Mouse (Mus musculus): Measurements from ENCODE around the gene Bbs1. TPM values are rescaled to one million over a fixed set of nuclear protein-coding genes. Genes with fewer than 3 reads are reported as not detected.

Bbs1 gene
- polyA plus RNA-seq, 1 experiment from 2014 or later, result 7.0 TPM

- 92% methylated on average over 10 of the region's 10 CpGs for WGBS
- DNase-seq (ENCODE audit: low spot score), result no peak
- Histone ChIP-seq H3K4me1 (no peaks in the 10 kb centered on the region), H3K9me3 (replicated peaks) (no peaks in the 10 kb centered on the region), H3K4me3 (no peak overlapping the region), H3K27me3 (ENCODE audit: low read depth, poor library complexity, severe bottlenecking) (no peaks in the 10 kb centered on the region), H3K27ac (replicated peaks) (no peak overlapping the region), H3K36me3 (peaks cover 100% of the 10 kb centered on the region)
Measured at GRCm38 (mm10) chr19:4916827-4917226, 10.4 kb upstream of the Bbs1 start.

- H3K27ac ChIP-seq (replicated peaks), result no peak overlapping the region
- DNase-seq (ENCODE audit: low spot score), result no peak
- H3K4me1 ChIP-seq, result no peaks in the 10 kb centered on the region
- no peak overlapping the region for H3K4me3 ChIP-seq
- H3K27me3 ChIP-seq (ENCODE audit: low read depth, poor library complexity, severe bottlenecking), result no peaks in the 10 kb centered on the region
- peaks cover 100% of the 10 kb centered on the region for H3K36me3 ChIP-seq
- H3K9me3 ChIP-seq (replicated peaks), result no peaks in the 10 kb centered on the region
- WGBS, result 91% methylated on average over 15 of the region's 15 CpGs
Measured at GRCm38 (mm10) chr19:4915924-4916603, 9.6 kb upstream of the Bbs1 start.

GRCm38 (mm10) chr19:4909376-4909775, 2.9 kb upstream of the Bbs1 start:
- peaks cover 77% of the 10 kb centered on the region for H3K36me3 ChIP-seq
- WGBS, result 92% methylated on average over 7 of the region's 7 CpGs
- peaks cover 11% of the 10 kb centered on the region for H3K4me1 ChIP-seq
- no peaks in the 10 kb centered on the region for H3K9me3 ChIP-seq (replicated peaks)
- H3K4me3 ChIP-seq, result no peak overlapping the region
- H3K27ac ChIP-seq (replicated peaks), result no peak overlapping the region
- no peaks in the 10 kb centered on the region for H3K27me3 ChIP-seq (ENCODE audit: low read depth, poor library complexity, severe bottlenecking)
- no peak for DNase-seq (ENCODE audit: low spot score)

DNA sequence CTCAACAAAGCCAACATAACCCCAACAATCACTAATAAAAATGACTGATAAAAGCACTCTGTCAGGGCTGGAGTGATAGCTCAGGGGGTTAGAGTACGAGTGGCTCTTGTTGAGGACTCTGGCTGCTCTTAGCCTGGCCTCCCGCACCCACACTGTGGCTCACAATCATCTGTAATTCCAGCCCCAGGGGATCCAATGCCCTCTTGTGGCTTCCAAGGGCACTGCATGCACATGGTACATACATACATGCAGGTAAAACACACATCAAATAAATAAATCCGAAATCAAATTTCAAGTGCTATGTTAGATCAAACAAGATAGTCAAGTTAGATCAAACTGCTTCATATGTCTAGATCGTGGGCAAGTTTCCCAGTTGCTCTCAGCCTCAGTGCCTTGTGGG, 1.7 kb upstream of the Bbs1 start:
- Histone ChIP-seq H3K36me3 (peaks cover 72% of the 10 kb centered on the region), H3K27ac (replicated peaks) (no peak overlapping the region), H3K9me3 (replicated peaks) (no peaks in the 10 kb centered on the region), H3K4me1 (peaks cover 11% of the 10 kb centered on the region), H3K4me3 (no peak overlapping the region), H3K27me3 (ENCODE audit: low read depth, poor library complexity, severe bottlenecking) (no peaks in the 10 kb centered on the region)
- peak; percentile 27 for DNase-seq (ENCODE audit: low spot score)
- 88% methylated on average over 4 of the region's 4 CpGs for WGBS

GRCm38 (mm10) chr19:4899888-4900287, 6.5 kb downstream of the Bbs1 start:
- no peak overlapping the region for H3K27ac ChIP-seq (replicated peaks)
- no peak overlapping the region for H3K4me3 ChIP-seq
- H3K9me3 ChIP-seq (replicated peaks), result no peaks in the 10 kb centered on the region
- no peaks in the 10 kb centered on the region for H3K27me3 ChIP-seq (ENCODE audit: low read depth, poor library complexity, severe bottlenecking)
- H3K4me1 ChIP-seq, result no peaks in the 10 kb centered on the region; the same call in 1 of the 2 replicates
- DNase-seq (ENCODE audit: low spot score), result no peak
- 83% methylated on average over 3 of the region's 3 CpGs for WGBS
- peaks cover 56% of the 10 kb centered on the region for H3K36me3 ChIP-seq

DNA sequence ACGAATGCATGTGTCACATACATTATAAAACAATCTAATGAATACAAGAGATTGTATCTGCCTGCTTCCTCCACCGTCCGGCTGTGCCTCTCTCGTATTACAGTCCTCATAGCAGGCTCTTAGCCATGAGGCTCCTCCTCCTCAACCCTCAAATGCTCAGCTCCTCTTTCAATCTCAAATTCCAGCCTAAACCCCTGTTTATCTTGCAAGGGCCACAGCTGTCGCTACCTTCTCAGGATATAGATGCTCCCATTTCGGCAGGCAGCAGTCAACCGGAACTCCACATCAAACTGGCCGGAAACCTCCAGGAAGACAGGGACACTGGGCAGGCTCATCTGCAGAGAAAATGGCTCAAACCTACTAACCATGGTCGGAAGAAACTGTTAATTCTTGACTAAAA, 7.5 kb downstream of the Bbs1 start:
- Histone ChIP-seq H3K36me3 (peaks cover 61% of the 10 kb centered on the region), H3K4me1 (no peaks in the 10 kb centered on the region; the same call in 1 of the 2 replicates), H3K9me3 (replicated peaks) (no peaks in the 10 kb centered on the region), H3K4me3 (no peak overlapping the region), H3K27ac (replicated peaks) (no peak overlapping the region), H3K27me3 (ENCODE audit: low read depth, poor library complexity, severe bottlenecking) (no peaks in the 10 kb centered on the region)
- DNase-seq (ENCODE audit: low spot score), result no peak
- WGBS, result 81% methylated on average over 9 of the region's 9 CpGs

- Histone ChIP-seq H3K27me3 (ENCODE audit: low read depth, poor library complexity, severe bottlenecking) (no peaks in the 10 kb centered on the region), H3K27ac (replicated peaks) (no peak overlapping the region), H3K9me3 (replicated peaks) (no peaks in the 10 kb centered on the region), H3K36me3 (peaks cover 58% of the 10 kb centered on the region), H3K4me3 (no peak overlapping the region), H3K4me1 (no peaks in the 10 kb centered on the region; the same call in 1 of the 2 replicates)
- no peak for DNase-seq (ENCODE audit: low spot score)
- WGBS, result 56% methylated on average over 21 of the region's 21 CpGs
Measured at GRCm38 (mm10) chr19:4896780-4897520, 9.5 kb downstream of the Bbs1 start.

DNA sequence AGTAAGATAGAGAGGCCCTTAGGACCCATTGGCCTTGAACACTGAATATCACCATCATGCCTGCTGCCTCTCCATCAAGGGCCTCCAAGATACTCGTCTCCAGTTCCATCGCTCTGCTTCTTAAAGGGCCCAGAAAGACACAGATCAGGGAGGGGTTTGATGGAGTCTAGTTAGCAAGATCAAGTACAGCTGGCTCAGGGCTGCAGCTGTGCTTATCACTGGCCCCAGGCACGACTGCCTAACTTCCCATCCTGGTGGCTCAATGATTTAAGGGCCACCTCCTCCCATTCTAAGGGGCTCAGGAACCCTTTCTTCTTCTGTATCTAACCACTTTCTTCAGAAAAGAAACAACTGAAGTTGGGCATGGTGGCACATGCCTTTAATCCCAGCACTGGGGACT, 14.6 kb downstream of the Bbs1 start:
- Histone ChIP-seq H3K9me3 (replicated peaks) (no peaks in the 10 kb centered on the region), H3K27ac (replicated peaks) (no peak overlapping the region), H3K27me3 (ENCODE audit: low read depth, poor library complexity, severe bottlenecking) (no peaks in the 10 kb centered on the region), H3K4me3 (no peak overlapping the region), H3K4me1 (no peaks in the 10 kb centered on the region), H3K36me3 (peaks cover 59% of the 10 kb centered on the region)
- DNase-seq (ENCODE audit: low spot score), result no peak
- 76% methylated on average over 3 of the region's 3 CpGs for WGBS

DNA sequence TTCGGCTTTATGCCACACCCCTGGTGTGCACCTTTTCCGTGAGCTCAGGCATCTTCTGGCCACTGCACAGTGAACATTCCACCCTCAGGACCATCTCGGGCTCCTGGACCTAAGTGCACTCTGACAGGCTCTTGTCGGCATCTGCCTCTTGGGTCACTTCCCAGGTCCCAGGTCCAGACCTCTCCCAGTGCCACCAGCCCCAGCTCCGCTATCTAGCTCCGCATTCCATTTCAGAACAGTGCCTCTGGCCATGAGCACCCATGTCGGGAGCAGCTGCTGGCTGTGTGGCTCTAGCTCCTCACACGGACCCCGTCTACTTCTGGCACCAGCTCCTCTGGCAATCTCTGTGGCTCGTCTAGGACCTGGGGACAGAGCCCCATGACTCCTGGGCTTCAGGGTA, 16.6 kb downstream of the Bbs1 start:
- H3K36me3 ChIP-seq, result peaks cover 51% of the 10 kb centered on the region
- no peak overlapping the region for H3K27ac ChIP-seq (replicated peaks)
- no peaks in the 10 kb centered on the region for H3K27me3 ChIP-seq (ENCODE audit: low read depth, poor library complexity, severe bottlenecking)
- WGBS, result 90% methylated on average over 10 of the region's 10 CpGs
- no peaks in the 10 kb centered on the region for H3K4me1 ChIP-seq
- H3K9me3 ChIP-seq (replicated peaks), result no peaks in the 10 kb centered on the region
- H3K4me3 ChIP-seq, result no peak overlapping the region
- DNase-seq (ENCODE audit: low spot score), result no peak

DNA sequence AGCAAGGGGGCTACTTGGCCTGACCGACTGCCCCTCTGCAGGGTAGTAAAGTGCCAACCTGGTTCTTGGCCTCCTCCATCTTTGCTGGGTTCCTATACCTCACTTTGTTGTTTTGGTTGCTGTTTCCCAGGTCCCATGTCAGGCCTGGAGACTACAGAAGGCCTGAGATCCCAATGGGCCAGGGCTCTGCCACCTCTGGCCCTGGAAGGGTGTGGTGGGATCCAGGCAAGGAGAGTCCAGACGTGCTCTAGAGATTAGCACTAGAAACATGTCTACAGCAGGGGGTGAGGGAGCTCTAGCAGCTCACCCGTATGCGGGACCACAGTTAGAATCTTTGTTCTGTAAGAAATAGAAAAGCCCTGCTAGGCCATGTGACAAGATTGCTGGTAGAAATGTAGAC, 22.5 kb downstream of the Bbs1 start:
- Histone ChIP-seq H3K27me3 (ENCODE audit: low read depth, poor library complexity, severe bottlenecking) (no peaks in the 10 kb centered on the region), H3K4me3 (no peak overlapping the region), H3K9me3 (replicated peaks) (no peaks in the 10 kb centered on the region), H3K27ac (replicated peaks) (no peak overlapping the region), H3K4me1 (peaks cover 16% of the 10 kb centered on the region), H3K36me3 (peaks cover 2% of the 10 kb centered on the region)
- WGBS, result 84% methylated on average over 4 of the region's 4 CpGs
- DNase-seq (ENCODE audit: low spot score), result no peak

- Histone ChIP-seq H3K27me3 (ENCODE audit: low read depth, poor library complexity, severe bottlenecking) (peaks cover 12% of the 10 kb centered on the region), H3K4me3 (peak overlapping the region; percentile 94), H3K9me3 (replicated peaks) (no peaks in the 10 kb centered on the region), H3K4me1 (peaks cover 41% of the 10 kb centered on the region), H3K36me3 (no peaks in the 10 kb centered on the region; the same call in 1 of the 2 replicates), H3K27ac (replicated peaks) (no peak overlapping the region)
- 77% methylated on average over 10 of the region's 10 CpGs for WGBS
- DNase-seq (ENCODE audit: low spot score), result no peak
Measured at GRCm38 (mm10) chr19:4879324-4879703, 27.1 kb downstream of the Bbs1 start.

- H3K36me3 ChIP-seq, result no peaks in the 10 kb centered on the region; the same call in 1 of the 2 replicates
Measured at GRCm38 (mm10) chr19:4878405-4879323, 27.8 kb downstream of the Bbs1 start, which contains the start of gene Zdhhc24. TSS of gene Zdhhc24 (plus strand) at chr19:4878668.

More at GRCm38 (mm10) chr19:4878405-4879323, 27.8 kb downstream of the Bbs1 start, which contains the start of gene Zdhhc24:
- 2% methylated on average over 52 of the region's 52 CpGs for WGBS
- Histone ChIP-seq H3K27ac (replicated peaks) (peak within 1 kb of the TSS; percentile 86), H3K9me3 (replicated peaks) (no peaks in the 10 kb centered on the region), H3K27me3 (ENCODE audit: low read depth, poor library complexity, severe bottlenecking) (peaks cover 12% of the 10 kb centered on the region), H3K4me3 (peak within 1 kb of the TSS; percentile 94), H3K4me1 (peaks cover 41% of the 10 kb centered on the region)
- peak; percentile 97 for DNase-seq (ENCODE audit: low spot score)

Data from midbrain, embryonic 10.5 days (tissue).